Mouse (Mus musculus) erythroid progenitor cell, adult 5-6 weeks (primary cell): ENCODE data around the gene Hmgn3. TPM values are rescaled to one million over a fixed set of nuclear protein-coding genes. Genes with fewer than 3 reads are reported as not detected.

Source experiments
- ATAC-seq: replicated peaks from 2 replicates; pipeline ENCODE4 v1.8.0; 2016; ENCODE audit warnings: moderate number of reproducible peaks, mild to moderate bottlenecking, moderate TSS enrichment, inconsistent platforms; ENCODE audit not compliant: poor library complexity, low FRiP score, severe bottlenecking
- total RNA-seq, 2 experiments: library from RNA; stranded (forward) in 1 of 2; stranded (reverse) in 1 of 2; fragments of 150-400 nt in 1 of 2; fragments of 186-747, 209-891 nt in 1 of 2; gene quantifications; 2 replicates each; pipeline versions ENCODE4 v1.2.3 to v1.2.4; 2015 to 2017; ENCODE audit warnings: low replicate concordance in 2 of 2

Hmgn3 gene
- total RNA-seq, 2 experiments from 2014 or later: 16.8 TPM; not detected in 1

GRCm38 (mm10) chr9:83103785-83104184, 42.7 kb downstream of the Hmgn3 start:
- no peak for ATAC-seq

GRCm38 (mm10) chr9:83101691-83102090, 44.8 kb downstream of the Hmgn3 start:
- no peak for ATAC-seq

- no peak for ATAC-seq
Observed at GRCm38 (mm10) chr9:83100786-83101185, 45.7 kb downstream of the Hmgn3 start.

- ATAC-seq: no peak
Observed at GRCm38 (mm10) chr9:83098652-83099307, 47.7 kb downstream of the Hmgn3 start.

GRCm38 (mm10) chr9:83097816-83098215, 48.7 kb downstream of the Hmgn3 start:
- no peak for ATAC-seq

- no peak for ATAC-seq
Observed at GRCm38 (mm10) chr9:83094649-83095336, 51.7 kb downstream of the Hmgn3 start.

- no peak for ATAC-seq
Observed at GRCm38 (mm10) chr9:83083790-83084469, 62.6 kb downstream of the Hmgn3 start.

GRCm38 (mm10) chr9:83083091-83083490, 63.4 kb downstream of the Hmgn3 start:
- ATAC-seq: no peak

GRCm38 (mm10) chr9:83082296-83082695, 64.2 kb downstream of the Hmgn3 start:
- no peak for ATAC-seq

- no peak for ATAC-seq
Observed at GRCm38 (mm10) chr9:83079724-83080123, 66.8 kb downstream of the Hmgn3 start.

GRCm38 (mm10) chr9:83068246-83068645, 78.2 kb downstream of the Hmgn3 start:
- ATAC-seq: no peak

- no peak for ATAC-seq
Observed at GRCm38 (mm10) chr9:83061289-83061688, 85.2 kb downstream of the Hmgn3 start.

Other genes with a start within 250 kb of the Hmgn3 start
- gene Phip, start 171.2 kb downstream of the Hmgn3 start, total RNA-seq (2015; ENCODE audit: low replicate concordance): 143 and 148 TPM in 2 replicates
- 174 and 230 TPM in 2 replicates for gene Phip, start 171.2 kb downstream of the Hmgn3 start, total RNA-seq (2017; ENCODE audit: low replicate concordance)